Mouse (Mus musculus): ENCODE data around the gene Hlcs.
A peak's percentile ranks its signal among the peaks of the same experiment; 100 is the strongest.

GRCm38 (mm10) chr16:94302274-94303202 lies 10.8 kb downstream of the Hlcs start:
- TF ChIP-seq POLR2A (IDR thresholded peaks at IDR 0.05; ENCODE audit: borderline replicate concordance, insufficient read depth, low read length) (peak; percentile 80), CTCF (IDR thresholded peaks at IDR 0.05; ENCODE audit: borderline replicate concordance, insufficient read depth, low read depth, low read length) (peak; percentile 46; the same call in 1 of the 2 replicates)

Measured in cerebellum, adult 2 months (tissue).